Mouse (Mus musculus) ES-Bruce4 (cell line): ENCODE data around the gene Nap1l5. TPM values are rescaled to one million over a fixed set of nuclear protein-coding genes. Genes with fewer than 3 reads are reported as not detected.
"Not testable (repeated sequence)": the region's sequence is repeated elsewhere in the genome, so short reads cannot be mapped to it uniquely, and the experiment has no call there.

Experiments used
- H3K27ac ChIP-seq: 2 replicates; pipeline ENCODE4 v1.5.1; 2012; ENCODE audit warnings: low read length, inconsistent platforms; ENCODE audit not compliant: insufficient read depth
- H3K27me3 ChIP-seq: 2 replicates; pipeline ENCODE4 v1.6.1; 2012; ENCODE audit warnings: mild to moderate bottlenecking, low read length, inconsistent platforms; ENCODE audit not compliant: control insufficient read depth, poor library complexity, insufficient read depth, severe bottlenecking
- H3K36me3 ChIP-seq: 2 replicates; pipeline ENCODE4 v1.6.1; 2012; ENCODE audit warnings: inconsistent platforms, mild to moderate bottlenecking, low read length, moderate library complexity; ENCODE audit not compliant: control insufficient read depth, poor library complexity, insufficient read depth, severe bottlenecking
- H3K4me1 ChIP-seq: one replicate; pipeline ENCODE4 v1.8.1; 2011; ENCODE audit warnings: low read length; ENCODE audit not compliant: control insufficient read depth, insufficient read depth
- H3K4me3 ChIP-seq: 2 replicates; pipeline ENCODE4 v1.5.1; 2011; ENCODE audit warnings: low read depth, mild to moderate bottlenecking, low read length
- H3K9ac ChIP-seq: 2 replicates; pipeline ENCODE4 v1.6.1; 2012; ENCODE audit warnings: low read depth, mild to moderate bottlenecking, inconsistent platforms; ENCODE audit not compliant: poor library complexity, severe bottlenecking
- H3K9me3 ChIP-seq: replicated peaks from 2 replicates; pipeline ENCODE4 v1.6.1; 2012; ENCODE audit warnings: mild to moderate bottlenecking, low read length, inconsistent platforms; ENCODE audit not compliant: control insufficient read depth, poor library complexity, insufficient read depth, severe bottlenecking
- CTCF ChIP-seq: IDR thresholded peaks from one replicate; pipeline ENCODE4 v1.8.1; 2011; ENCODE audit warnings: low read depth, low read length
- EP300 ChIP-seq: IDR thresholded peaks from 2 replicates; pipeline ENCODE4 v1.6.1; 2011; ENCODE audit warnings: low read depth, low read length; ENCODE audit not compliant: insufficient read depth
- POLR2A ChIP-seq: IDR thresholded peaks from one replicate; pipeline ENCODE4 v1.8.1; 2011; ENCODE audit warnings: low read length; ENCODE audit not compliant: insufficient read depth
- polyA plus RNA-seq: library from polyadenylated mRNA; stranded (reverse); fragments of >200 nt; gene quantifications from 2 replicates; pipeline ENCODE4 v1.2.4, GENCODE M21; 2011; ENCODE audit warnings: low read depth; ENCODE audit not compliant: missing spikeins, insufficient read depth, insufficient read length

Nap1l5 gene
- polyA plus RNA-seq, 1 experiment: not detected

DNA sequence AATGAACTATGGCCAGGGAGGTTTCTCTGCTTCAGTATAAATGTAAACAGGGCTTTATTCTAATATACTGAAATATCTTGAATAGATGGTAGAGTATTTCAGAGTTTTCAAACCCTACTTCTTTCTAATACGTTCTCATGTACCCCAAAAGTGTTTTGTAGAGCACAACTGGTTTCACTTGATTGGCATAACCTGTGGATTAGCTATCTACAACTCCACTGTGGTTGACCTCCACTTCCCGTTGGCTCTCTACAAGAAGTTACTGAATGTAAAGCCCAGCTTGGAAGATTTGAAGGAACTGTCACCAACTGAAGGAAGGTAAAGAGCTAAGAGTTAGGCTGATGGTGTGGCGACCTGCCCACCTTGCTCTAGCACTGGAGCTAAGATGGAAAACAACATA lies 17.0 kb downstream of the Nap1l5 start:
- no peak overlapping the region for H3K9ac ChIP-seq
- H3K27me3 ChIP-seq: no peaks in the 10 kb centered on the region
- H3K4me1 ChIP-seq: no peaks in the 10 kb centered on the region
- H3K4me3 ChIP-seq: no peak overlapping the region
- H3K36me3 ChIP-seq: no peaks in the 10 kb centered on the region; the same call in 1 of the 2 replicates
- no peaks in the 10 kb centered on the region for H3K9me3 ChIP-seq
- TF ChIP-seq CTCF (no peak), EP300 (no peak), POLR2A (no peak)
- H3K27ac ChIP-seq: no peak overlapping the region

DNA sequence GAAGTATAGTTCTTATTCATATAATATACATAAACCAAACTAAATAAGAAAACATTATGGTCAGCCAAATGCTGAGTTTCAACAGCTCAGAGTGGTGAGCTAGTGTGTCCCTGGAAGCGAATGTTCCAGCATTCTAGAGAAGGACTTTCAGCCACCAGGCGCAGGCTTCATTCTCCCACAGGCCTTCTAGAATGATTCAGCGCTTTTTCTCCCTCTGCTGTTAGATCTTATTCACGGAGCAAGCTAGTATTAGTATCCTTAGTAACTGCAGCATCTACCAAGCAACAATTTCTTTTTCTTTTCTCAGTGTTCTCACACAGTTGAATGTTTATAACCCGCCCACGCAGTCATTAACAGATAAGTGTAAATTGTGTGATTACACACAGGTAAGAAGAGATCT lies 24.6 kb downstream of the Nap1l5 start:
- Histone ChIP-seq H3K27ac (no peak overlapping the region), H3K9me3 (no peaks in the 10 kb centered on the region), H3K4me1 (no peaks in the 10 kb centered on the region), H3K36me3 (no peaks in the 10 kb centered on the region; the same call in 1 of the 2 replicates), H3K9ac (no peak overlapping the region), H3K4me3 (no peak overlapping the region), H3K27me3 (no peaks in the 10 kb centered on the region)
- no peak for TF ChIP-seq POLR2A
- TF ChIP-seq CTCF: no peak
- TF ChIP-seq EP300: no peak

DNA sequence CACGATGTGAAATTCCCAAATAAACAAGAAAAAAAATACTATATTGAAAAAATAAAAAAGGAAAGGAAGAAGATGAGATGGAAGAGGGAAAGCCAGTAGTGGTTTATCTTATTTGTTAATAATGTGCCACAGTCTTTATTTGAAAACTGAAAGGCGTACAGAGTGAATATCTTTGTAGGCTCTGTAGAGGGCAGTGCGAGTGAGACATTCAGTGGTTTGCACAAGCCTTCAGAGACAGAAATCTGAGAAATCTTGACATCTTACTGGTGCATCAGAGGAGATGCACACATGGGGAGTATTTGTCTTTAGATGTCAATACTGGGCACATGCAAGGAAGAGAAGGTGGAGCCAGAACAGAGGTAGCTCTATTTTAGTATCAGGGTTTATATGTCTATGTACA lies 25.5 kb downstream of the Nap1l5 start:
- no peaks in the 10 kb centered on the region for H3K9me3 ChIP-seq
- H3K27me3 ChIP-seq: no peaks in the 10 kb centered on the region
- TF ChIP-seq CTCF (no peak), EP300 (no peak), POLR2A (no peak)
- no peak overlapping the region for H3K9ac ChIP-seq
- H3K4me1 ChIP-seq: no peaks in the 10 kb centered on the region
- no peak overlapping the region for H3K27ac ChIP-seq
- H3K36me3 ChIP-seq: no peaks in the 10 kb centered on the region; the same call in 1 of the 2 replicates
- H3K4me3 ChIP-seq: no peak overlapping the region

DNA sequence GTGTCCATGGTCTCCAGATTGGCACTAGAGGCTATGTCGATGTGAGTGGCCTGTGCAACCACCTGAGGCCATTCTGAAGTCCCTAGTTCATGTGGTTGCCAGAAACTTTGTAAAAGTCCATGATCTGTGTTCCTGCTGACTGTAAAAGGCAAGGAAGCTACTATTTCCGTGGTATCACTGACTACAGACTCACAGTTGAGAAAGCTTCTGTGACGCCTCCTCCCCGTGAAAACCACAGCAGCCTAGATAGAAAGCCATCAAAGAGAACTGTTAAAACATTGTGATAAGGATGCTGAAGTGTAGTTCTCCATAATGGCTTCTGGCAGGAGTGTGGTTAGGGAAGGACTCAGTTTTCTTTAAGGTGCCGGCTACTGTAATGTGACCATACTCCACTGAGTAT lies 26.0 kb downstream of the Nap1l5 start:
- Histone ChIP-seq H3K27me3 (no peaks in the 10 kb centered on the region), H3K4me3 (no peak overlapping the region), H3K36me3 (no peaks in the 10 kb centered on the region), H3K4me1 (no peaks in the 10 kb centered on the region), H3K9me3 (no peaks in the 10 kb centered on the region), H3K9ac (no peak overlapping the region), H3K27ac (no peak overlapping the region)
- no peak for TF ChIP-seq EP300
- TF ChIP-seq CTCF: no peak
- no peak for TF ChIP-seq POLR2A

DNA sequence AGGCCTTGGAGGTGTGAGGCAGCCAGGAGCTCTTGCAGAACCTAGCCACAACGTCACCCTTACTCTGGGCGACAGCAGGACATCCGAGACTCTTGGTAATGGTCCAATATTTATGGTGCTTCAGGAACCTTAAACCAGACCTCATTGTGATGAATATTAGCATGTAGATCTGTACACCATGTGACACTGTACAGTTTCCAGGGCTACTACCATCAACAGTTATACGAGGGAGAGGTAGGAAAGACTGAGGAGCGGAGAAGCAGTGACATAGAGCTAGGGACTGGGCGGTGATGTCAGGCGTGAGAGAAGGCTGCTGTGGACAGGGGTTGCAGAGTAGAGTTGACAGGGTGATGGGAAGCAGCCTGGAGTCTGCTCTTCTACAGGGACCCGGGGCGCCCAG lies 26.9 kb downstream of the Nap1l5 start:
- no peaks in the 10 kb centered on the region for H3K36me3 ChIP-seq
- no peak overlapping the region for H3K4me3 ChIP-seq
- no peaks in the 10 kb centered on the region for H3K4me1 ChIP-seq
- no peak overlapping the region for H3K9ac ChIP-seq
- TF ChIP-seq POLR2A (no peak), EP300 (no peak), CTCF (no peak)
- no peak overlapping the region for H3K27ac ChIP-seq
- no peaks in the 10 kb centered on the region for H3K27me3 ChIP-seq
- no peaks in the 10 kb centered on the region for H3K9me3 ChIP-seq

DNA sequence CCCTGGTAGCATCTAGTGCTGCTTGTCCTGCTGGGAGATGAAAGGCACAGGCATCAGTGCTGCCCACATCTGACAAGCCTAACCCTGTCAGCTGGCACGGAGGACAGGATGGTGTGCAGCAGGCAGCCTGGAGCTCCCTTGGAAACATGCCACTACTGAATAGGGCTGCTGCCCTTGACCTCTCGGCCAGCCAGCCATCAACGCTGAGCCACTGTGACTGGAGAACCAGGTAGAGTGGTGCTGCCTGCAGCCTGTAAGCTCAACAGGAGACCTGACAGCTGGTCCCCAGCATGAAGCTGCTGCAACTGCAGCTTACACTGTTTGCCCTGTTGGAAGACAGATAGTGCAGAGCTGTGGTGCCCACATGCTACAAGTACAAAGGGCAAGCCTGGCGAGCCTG lies 27.3 kb downstream of the Nap1l5 start:
- Histone ChIP-seq H3K9ac (no peak overlapping the region), H3K4me1 (no peaks in the 10 kb centered on the region)

DNA sequence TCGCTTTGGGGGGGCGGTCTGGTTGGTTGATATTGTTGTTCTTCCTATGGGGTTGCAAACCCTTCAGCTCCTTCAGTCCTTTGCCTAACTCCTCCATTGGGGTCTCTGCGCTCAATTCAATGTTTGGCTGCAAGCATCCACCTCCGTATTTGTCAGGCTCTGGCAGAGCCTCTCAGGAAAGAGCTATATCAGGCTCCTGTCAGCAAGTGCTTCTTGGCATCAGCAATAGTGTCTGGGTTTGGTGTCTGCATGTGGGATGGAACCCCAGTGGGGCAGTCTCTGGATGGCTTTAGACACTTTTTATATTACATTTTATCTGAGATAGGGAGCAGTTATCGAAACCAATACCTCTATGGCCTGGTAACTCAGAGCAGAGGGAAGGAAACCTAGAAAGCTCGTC lies 39.0 kb downstream of the Nap1l5 start:
- not testable (repeated sequence) for H3K4me3 ChIP-seq, H3K36me3 ChIP-seq, H3K4me1 ChIP-seq, H3K9ac ChIP-seq, H3K27ac ChIP-seq, H3K27me3 ChIP-seq, H3K9me3 ChIP-seq

More for the DNA sequence above, 27.3 kb downstream of the Nap1l5 start:
- no peak for TF ChIP-seq POLR2A
- no peak for TF ChIP-seq EP300
- no peak for TF ChIP-seq CTCF
- Histone ChIP-seq H3K36me3 (no peaks in the 10 kb centered on the region), H3K4me3 (no peak overlapping the region), H3K27me3 (no peaks in the 10 kb centered on the region), H3K9me3 (no peaks in the 10 kb centered on the region), H3K27ac (no peak overlapping the region)
